Mouse (Mus musculus) lung, embryonic 16.5 days (tissue): Measurements from ENCODE around the gene Fam71b. TPM values are rescaled to one million over a fixed set of nuclear protein-coding genes. Genes with fewer than 3 reads are reported as not detected.

ENCODE experiments used
- ATAC-seq: fragments of 200-750 bp; cut with Nextera tagmentation; 2 replicates; pipeline ENCODE4 v1.8.0; 2017; ENCODE audit warnings: low read depth, mild to moderate bottlenecking, moderate library complexity
- H3K27ac ChIP-seq: fragments of 300-500 bp; sonication (generic); 2 replicates; pipeline ENCODE4 v1.5.1; 2014; ENCODE audit warnings: mild to moderate bottlenecking, control low read depth, low read length
- H3K27me3 ChIP-seq: fragments of 300-500 bp; sonication (generic); 2 replicates; pipeline ENCODE4 v1.6.1; 2014; ENCODE audit warnings: low read depth, low read length, mixed read lengths; ENCODE audit not compliant: control insufficient read depth, insufficient read depth
- H3K36me3 ChIP-seq: fragments of 300-500 bp; sonication (generic); 2 replicates; pipeline ENCODE4 v1.6.1; 2014; ENCODE audit warnings: low read length; ENCODE audit not compliant: control insufficient read depth, insufficient read depth
- H3K4me1 ChIP-seq: fragments of 300-500 bp; sonication (generic); replicated peaks from 2 replicates; pipeline ENCODE4 v1.6.1; 2014; ENCODE audit warnings: low read length, mixed read lengths; ENCODE audit not compliant: control insufficient read depth, insufficient read depth
- H3K4me2 ChIP-seq: fragments of 300-500 bp; sonication (generic); 2 replicates; pipeline ENCODE4 v1.6.1; 2014; ENCODE audit warnings: low read depth, low read length, control low read depth
- H3K4me3 ChIP-seq: fragments of 300-500 bp; sonication (generic); 2 replicates; pipeline ENCODE4 v1.5.1; 2014; ENCODE audit warnings: mild to moderate bottlenecking, low read length, control low read depth
- H3K9ac ChIP-seq: fragments of 300-500 bp; sonication (generic); 2 replicates; pipeline ENCODE4 v1.6.1; 2014; ENCODE audit warnings: low read length, control low read depth
- H3K9me3 ChIP-seq: fragments of 300-500 bp; sonication (generic); 2 replicates; pipeline ENCODE4 v1.6.1; 2016; ENCODE audit warnings: low read length; ENCODE audit not compliant: control insufficient read depth
- WGBS: fragments of 180-500 bp; shearing (Covaris S2); extraction: QIAGEN DNeasy Blood & Tissue Kit; methylation state at CpG from one replicate; pipeline ENCODE4 v1.1.7; 2014; 5-methylcytosine and 5-hydroxymethylcytosine counted together
- polyA plus RNA-seq: library from polyadenylated mRNA; unstranded; fragments of >200 nt; fragmentation: Nextera tagmentation; extraction: Ambion mirVana; gene quantifications from 2 replicates; pipeline ENCODE4 v1.2.1, GENCODE M21; 2015

The Fam71b gene
- polyA plus RNA-seq, 1 experiment from 2014 or later: not detected

DNA sequence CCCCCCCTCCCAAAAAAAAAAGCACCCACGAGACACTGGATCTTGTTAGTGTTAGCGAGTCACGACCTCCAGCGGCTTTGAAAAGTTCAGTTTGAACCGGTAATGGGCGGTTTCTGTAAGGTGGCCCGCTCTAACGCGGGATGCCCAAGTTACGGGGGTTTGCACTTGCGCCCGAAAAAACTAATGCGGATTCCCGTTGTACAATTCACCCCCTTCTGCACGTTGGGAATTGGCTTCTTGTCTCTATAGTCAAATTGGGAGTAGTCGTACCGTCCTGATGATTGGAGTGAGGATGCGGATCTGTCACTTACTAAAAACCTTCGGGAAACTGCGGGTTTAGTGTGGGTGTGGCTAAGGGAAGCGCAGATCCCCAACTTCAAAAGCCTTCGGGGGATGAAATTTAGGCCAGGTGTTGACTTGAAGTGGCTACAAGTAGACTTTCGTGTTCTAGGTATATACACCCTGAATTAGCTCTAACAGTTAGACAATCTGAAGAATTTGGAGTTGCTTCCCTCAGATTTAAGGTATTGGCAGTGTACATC, 41.2 kb downstream of the Fam71b start:
- peak overlapping the region; percentile 90; the same call in 1 of the 2 replicates for H3K27ac ChIP-seq
- peak overlapping the region; percentile 74 for H3K4me2 ChIP-seq
- ATAC-seq: no peak
- H3K9me3 ChIP-seq: no peaks in the 10 kb centered on the region
- peak overlapping the region; percentile 91 for H3K4me3 ChIP-seq
- H3K9ac ChIP-seq: peak overlapping the region; percentile 97
- H3K4me1 ChIP-seq: peaks cover 3% of the 10 kb centered on the region
- under 1% methylated on average over 23 of the region's 23 CpGs for WGBS
- no peaks in the 10 kb centered on the region for H3K27me3 ChIP-seq
- peaks cover 4% of the 10 kb centered on the region; the same call in 1 of the 2 replicates for H3K36me3 ChIP-seq

DNA sequence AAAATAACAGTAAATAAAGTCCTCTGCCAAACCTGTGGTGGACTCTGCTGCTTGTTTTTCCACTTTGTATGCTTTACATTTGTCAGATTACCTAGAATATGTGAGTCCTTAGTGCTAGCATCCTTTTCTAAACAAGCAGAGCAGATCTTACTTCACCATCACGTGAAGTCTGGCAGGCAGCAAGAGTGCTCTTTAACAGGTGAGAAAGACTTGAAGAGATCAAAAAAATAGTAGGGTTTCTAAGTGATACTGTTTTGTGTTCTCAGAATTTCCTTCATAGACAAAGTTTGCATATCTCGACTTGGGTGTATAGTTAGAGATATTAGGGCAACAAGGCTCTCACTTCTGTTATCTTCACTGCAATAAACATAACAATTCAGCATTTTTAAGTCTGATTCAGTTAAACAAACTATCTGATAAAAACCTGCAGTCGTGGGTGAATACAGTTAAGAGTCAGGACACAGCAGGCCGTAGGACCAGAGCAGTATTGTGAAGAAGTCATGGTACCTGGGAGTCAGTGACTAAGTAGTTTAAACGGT, 42.7 kb downstream of the Fam71b start:
- 87% methylated on average over 5 of the region's 5 CpGs for WGBS
- Histone ChIP-seq H3K9ac (no peak overlapping the region), H3K27ac (no peak overlapping the region), H3K4me3 (no peak overlapping the region), H3K4me1 (peaks cover 3% of the 10 kb centered on the region), H3K27me3 (no peaks in the 10 kb centered on the region), H3K9me3 (no peaks in the 10 kb centered on the region), H3K36me3 (peaks cover 7% of the 10 kb centered on the region), H3K4me2 (no peak overlapping the region)
- ATAC-seq: no peak

DNA sequence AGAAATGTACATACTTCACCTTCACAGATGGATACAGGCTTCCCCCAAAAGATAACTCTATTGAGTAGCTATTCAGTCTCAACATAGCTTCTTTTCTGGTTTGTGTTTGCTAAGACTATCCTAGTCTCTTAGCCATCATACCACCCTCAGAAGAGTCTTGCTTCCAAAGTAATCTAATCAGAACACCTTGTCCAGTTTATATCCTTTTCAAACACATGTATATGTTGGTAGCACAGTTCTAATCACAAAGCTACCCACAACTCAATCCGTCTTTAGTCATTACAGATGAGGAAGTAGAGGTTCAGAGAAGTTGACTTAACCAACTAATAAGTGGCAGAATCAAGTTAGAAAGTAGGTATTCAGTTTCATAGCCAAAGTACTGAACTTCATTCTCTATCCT, 45.4 kb downstream of the Fam71b start:
- no peak overlapping the region for H3K27ac ChIP-seq
- H3K4me3 ChIP-seq: no peak overlapping the region
- ATAC-seq: no peak
- WGBS: 85% methylated on average over 1 of the region's 1 CpGs
- H3K4me1 ChIP-seq: peaks cover 3% of the 10 kb centered on the region
- no peaks in the 10 kb centered on the region for H3K27me3 ChIP-seq
- H3K9me3 ChIP-seq: no peaks in the 10 kb centered on the region
- no peak overlapping the region for H3K4me2 ChIP-seq
- H3K36me3 ChIP-seq: peaks cover 7% of the 10 kb centered on the region
- no peak overlapping the region for H3K9ac ChIP-seq

DNA sequence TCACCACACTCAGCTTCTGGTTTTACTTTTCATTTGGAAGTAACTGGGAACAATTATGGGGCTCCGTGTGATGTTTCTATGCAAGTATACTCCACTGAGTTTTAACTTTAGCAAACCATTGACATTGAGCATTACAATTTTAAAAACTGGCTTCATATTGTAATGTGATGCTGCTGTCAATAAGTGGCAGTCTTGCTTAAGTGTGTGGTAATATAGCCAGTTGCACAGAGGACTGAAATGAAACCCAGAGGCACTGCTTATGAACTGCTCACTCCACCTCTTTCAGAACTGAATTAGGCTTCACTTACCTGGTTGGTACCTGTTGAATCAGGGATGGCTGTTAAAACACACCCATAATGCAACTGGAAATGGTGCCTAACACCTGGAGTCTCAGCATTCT, 46.8 kb downstream of the Fam71b start:
- no peak overlapping the region for H3K9ac ChIP-seq
- H3K4me2 ChIP-seq: no peak overlapping the region
- H3K36me3 ChIP-seq: peaks cover 7% of the 10 kb centered on the region
- H3K4me1 ChIP-seq: no peaks in the 10 kb centered on the region
- H3K4me3 ChIP-seq: no peak overlapping the region
- no peaks in the 10 kb centered on the region for H3K27me3 ChIP-seq
- no peak for ATAC-seq
- H3K27ac ChIP-seq: no peak overlapping the region
- no peaks in the 10 kb centered on the region for H3K9me3 ChIP-seq
- WGBS: 82% methylated on average over 1 of the region's 1 CpGs

DNA sequence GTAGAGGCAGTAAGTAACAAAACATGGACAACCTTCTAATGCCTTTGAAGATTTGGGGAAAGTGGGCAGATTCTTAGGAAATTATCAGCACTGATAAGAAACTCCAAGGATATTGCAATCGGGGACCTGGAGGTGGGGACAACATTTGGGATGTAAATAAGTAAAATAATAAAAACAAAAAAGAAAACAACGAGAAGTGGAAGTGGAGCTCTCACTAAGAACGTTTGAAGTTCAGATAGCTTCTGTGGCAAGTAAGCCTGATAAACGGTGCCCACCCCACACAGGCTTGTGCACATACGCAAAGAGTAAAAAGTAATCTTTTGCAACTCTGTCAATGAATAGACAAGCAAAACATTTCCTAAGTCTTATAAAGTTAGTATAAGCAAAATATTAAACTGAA, 47.6 kb downstream of the Fam71b start:
- no peaks in the 10 kb centered on the region for H3K27me3 ChIP-seq
- WGBS: 86% methylated on average over 5 of the region's 5 CpGs
- H3K9ac ChIP-seq: no peak overlapping the region
- ATAC-seq: no peak
- no peaks in the 10 kb centered on the region for H3K9me3 ChIP-seq
- H3K4me1 ChIP-seq: no peaks in the 10 kb centered on the region
- peaks cover 7% of the 10 kb centered on the region for H3K36me3 ChIP-seq
- no peak overlapping the region for H3K4me2 ChIP-seq
- no peak overlapping the region for H3K27ac ChIP-seq
- H3K4me3 ChIP-seq: no peak overlapping the region

DNA sequence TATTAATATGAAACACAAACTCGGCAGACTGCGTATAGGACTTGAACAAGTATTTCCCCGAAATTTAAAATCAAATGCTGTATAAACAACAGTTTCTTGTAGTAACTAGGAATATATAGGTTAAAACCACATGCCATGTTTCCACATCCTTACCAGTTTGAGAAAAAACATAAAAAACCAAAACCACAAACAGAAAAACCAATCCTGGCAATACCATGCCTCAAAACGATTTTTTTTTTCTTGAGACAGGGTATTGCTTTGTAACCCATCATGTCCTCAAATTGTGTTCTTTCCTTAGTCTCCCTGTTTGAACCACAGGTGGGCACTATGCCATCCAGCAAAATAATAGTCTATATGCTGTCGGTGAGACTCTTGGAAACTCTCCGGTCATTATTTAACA, 49.8 kb downstream of the Fam71b start:
- Histone ChIP-seq H3K4me1 (no peaks in the 10 kb centered on the region), H3K27ac (no peak overlapping the region), H3K27me3 (no peaks in the 10 kb centered on the region), H3K36me3 (peaks cover 7% of the 10 kb centered on the region), H3K9ac (no peak overlapping the region), H3K9me3 (no peaks in the 10 kb centered on the region), H3K4me2 (no peak overlapping the region), H3K4me3 (no peak overlapping the region)
- WGBS: 88% methylated on average over 6 of the region's 6 CpGs
- ATAC-seq: no peak

DNA sequence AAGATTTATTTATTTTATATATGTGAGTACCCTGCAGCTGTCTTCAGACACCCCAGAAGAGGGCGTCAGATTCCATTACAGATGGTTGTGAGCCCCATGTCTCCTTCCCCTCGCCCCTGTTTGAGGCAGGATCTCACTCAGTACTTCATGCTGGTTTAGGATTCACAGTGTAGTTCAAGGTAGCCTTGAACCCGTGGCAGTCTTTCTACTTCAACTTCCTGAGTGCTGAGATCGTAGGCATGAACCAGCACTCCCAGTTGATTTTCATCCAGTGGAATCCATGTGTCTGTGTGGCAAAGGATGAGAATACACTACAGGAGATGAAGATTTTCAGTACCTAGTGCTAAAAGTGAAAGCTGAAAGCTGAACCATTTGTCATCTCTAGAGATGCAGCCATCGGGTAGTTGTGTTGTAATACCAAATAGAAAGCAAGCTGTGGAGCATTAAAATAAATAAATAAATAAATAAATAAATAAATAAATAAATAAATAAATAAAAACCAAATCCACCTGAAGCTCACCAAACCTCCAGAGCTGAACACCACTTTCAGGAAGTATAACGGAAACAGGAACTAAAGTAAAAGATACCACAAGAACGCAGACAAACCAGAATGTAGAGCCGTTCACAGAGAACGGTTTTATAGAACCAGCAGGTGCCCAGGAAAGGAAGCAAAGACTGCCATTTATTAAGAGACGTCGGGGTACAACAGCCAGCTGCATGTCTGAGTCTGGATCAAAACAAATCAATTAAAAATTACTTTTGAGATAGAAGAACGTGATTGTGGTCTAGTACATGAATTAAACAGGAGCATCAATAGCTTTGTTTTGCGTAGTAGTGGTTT, 51.5 kb downstream of the Fam71b start:
- no peak overlapping the region for H3K4me3 ChIP-seq
- H3K9me3 ChIP-seq: no peaks in the 10 kb centered on the region
- H3K4me1 ChIP-seq: no peaks in the 10 kb centered on the region
- H3K9ac ChIP-seq: no peak overlapping the region
- H3K36me3 ChIP-seq: peaks cover 3% of the 10 kb centered on the region
- H3K27ac ChIP-seq: no peak overlapping the region
- no peak overlapping the region for H3K4me2 ChIP-seq
- ATAC-seq: no peak
- 69% methylated on average over 13 of the region's 13 CpGs for WGBS
- no peaks in the 10 kb centered on the region for H3K27me3 ChIP-seq

DNA sequence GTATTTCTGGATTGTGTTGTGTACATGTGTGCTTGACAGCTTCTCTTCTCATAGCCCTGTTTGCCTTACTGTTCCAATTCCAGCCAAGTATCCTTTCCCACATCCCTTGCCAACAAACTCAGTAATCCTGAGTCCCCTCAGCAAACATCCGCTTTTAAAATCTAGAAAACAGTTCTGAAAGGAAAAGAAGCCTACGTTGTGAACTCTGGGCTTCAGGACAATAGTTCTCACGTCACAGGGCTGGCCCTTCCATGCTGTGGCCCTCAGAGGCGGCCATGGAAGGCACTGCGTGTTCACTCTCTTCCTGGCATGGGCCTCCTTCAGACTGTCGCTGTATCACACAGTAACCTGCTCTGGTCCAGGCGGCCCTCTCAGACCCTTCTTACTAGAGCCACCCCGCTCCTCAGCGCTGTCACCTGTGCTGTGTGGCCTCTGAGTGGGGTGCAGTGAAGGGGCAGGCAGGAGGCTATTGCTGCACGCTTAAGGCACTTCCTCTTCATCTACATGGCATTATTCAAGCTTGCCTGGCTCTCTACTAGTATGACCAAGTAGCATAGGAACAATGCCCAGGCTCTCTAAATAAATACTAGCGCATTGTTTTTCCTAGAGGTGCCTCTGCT, 53.2 kb downstream of the Fam71b start:
- Histone ChIP-seq H3K36me3 (no peaks in the 10 kb centered on the region), H3K27ac (no peak overlapping the region), H3K27me3 (no peaks in the 10 kb centered on the region), H3K4me1 (no peaks in the 10 kb centered on the region), H3K9me3 (no peaks in the 10 kb centered on the region), H3K9ac (no peak overlapping the region), H3K4me3 (no peak overlapping the region), H3K4me2 (no peak overlapping the region)
- ATAC-seq: no peak
- 76% methylated on average over 11 of the region's 11 CpGs for WGBS

DNA sequence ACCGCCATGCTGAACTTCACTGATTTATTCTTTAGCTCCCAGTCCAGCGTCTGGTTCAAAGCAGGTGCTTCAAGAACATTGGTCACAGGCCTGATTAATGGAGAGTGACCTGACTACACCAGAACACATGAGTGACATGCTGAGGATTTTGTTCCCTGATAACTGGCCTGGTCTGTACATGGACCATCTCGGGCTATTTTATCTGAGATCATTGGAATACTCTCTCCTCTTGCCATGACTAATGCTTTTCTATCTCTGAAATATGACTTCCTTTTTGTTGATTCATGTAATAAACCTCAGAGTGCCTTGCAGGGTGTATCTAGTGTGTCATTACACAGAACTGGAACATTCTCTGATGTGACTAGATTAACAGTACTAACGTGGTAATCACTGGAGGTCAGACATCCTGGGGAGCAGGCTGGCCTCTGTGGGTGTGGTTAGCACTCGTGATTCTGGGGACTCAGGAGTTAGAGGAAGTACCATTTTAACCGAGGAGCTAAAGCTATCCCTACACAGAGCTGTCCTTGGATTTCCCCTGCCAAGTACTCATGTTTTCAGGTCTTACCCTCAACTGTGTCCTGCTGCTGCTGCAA, 58.2 kb downstream of the Fam71b start, which contains the start of gene Havcr2:
Gene Havcr2 (plus strand): TSS at position 483 of the 593 bp plus-strand sequence.
- Histone ChIP-seq H3K9me3 (no peaks in the 10 kb centered on the region), H3K9ac (no peak within 1 kb of the TSS), H3K4me1 (no peaks in the 10 kb centered on the region), H3K27ac (no peak within 1 kb of the TSS), H3K27me3 (no peaks in the 10 kb centered on the region), H3K4me2 (no peak within 1 kb of the TSS), H3K4me3 (no peak within 1 kb of the TSS), H3K36me3 (no peaks in the 10 kb centered on the region)
- 65% methylated on average over 6 of the region's 6 CpGs for WGBS
- ATAC-seq: no peak
